Comparison of ENCODE assay signal across 28 mouse cellular contexts in genomic region chr7:109131565-109131964, GRCm38 (mm10). TPM values are rescaled to one million over a fixed set of nuclear protein-coding genes. Genes with fewer than 3 reads are reported as not detected.
DNase-seq lines count a peak whose midpoint lies in the region; ATAC-seq and TF ChIP-seq lines count a peak whose summit lies in the region.
"Had no signal": no experiment of that assay in that cellular context is flagged by ENCODE, and none has a peak within 500 bp of the region (broad histone marks: within the 10 kb centered on the region; RNA-seq: fewer than 3 reads in every experiment).

No protein-coding gene starts in this region.

- peaks cover 12% of the 10 kb centered on the region; the same call in 1 of the 2 replicates for H3K4me1 ChIP-seq in liver, embryonic 12.5 days
- H3K4me1 ChIP-seq in liver, postnatal 0 days (ENCODE audit: insufficient read depth) = no peaks in the 10 kb centered on the region; the same call in 1 of the 2 replicates
- H3K4me1 ChIP-seq: midbrain, embryonic 12.5 days had no signal

- no peak overlapping the region for H3K9ac ChIP-seq in liver, embryonic 12.5 days
- H3K9ac ChIP-seq in liver, postnatal 0 days (replicated peaks) = no peak overlapping the region
- H3K9ac ChIP-seq: forebrain, embryonic 15.5 days; hindbrain, embryonic 12.5 days; lung, embryonic 14.5 days; midbrain, embryonic 12.5 days; neural tube, embryonic 15.5 days had no signal

- H3K36me3 ChIP-seq in liver, embryonic 12.5 days = no peaks in the 10 kb centered on the region
- H3K36me3 ChIP-seq in liver, postnatal 0 days (replicated peaks; ENCODE audit: insufficient read depth, low read length) = no peaks in the 10 kb centered on the region
- H3K36me3 ChIP-seq: forebrain, embryonic 15.5 days; hindbrain, embryonic 12.5 days; neural tube, embryonic 15.5 days had no signal

- no peaks in the 10 kb centered on the region for H3K9me3 ChIP-seq in liver, embryonic 12.5 days (replicated peaks)
- no peaks in the 10 kb centered on the region for H3K9me3 ChIP-seq in liver, postnatal 0 days (ENCODE audit: low read length)
- H3K9me3 ChIP-seq: forebrain, embryonic 15.5 days; hindbrain, embryonic 12.5 days; midbrain, embryonic 12.5 days; neural tube, embryonic 15.5 days had no signal

- H3K4me2 ChIP-seq in liver, embryonic 12.5 days = no peak overlapping the region
- no peak overlapping the region for H3K4me2 ChIP-seq in liver, postnatal 0 days (ENCODE audit: low read depth, low read length)
- H3K4me2 ChIP-seq: forebrain, embryonic 15.5 days; hindbrain, embryonic 12.5 days; lung, embryonic 14.5 days; midbrain, embryonic 12.5 days; neural tube, embryonic 15.5 days had no signal

- intact Hi-C loops in heart, postnatal 14 days (cut with DNase I) = no loop called here

- peaks cover 14% of the 10 kb centered on the region; the same call in 1 of the 2 replicates for H3K27me3 ChIP-seq in liver, embryonic 12.5 days (replicated peaks)
- H3K27me3 ChIP-seq in liver, postnatal 0 days (ENCODE audit: insufficient read depth, low read length) = no peaks in the 10 kb centered on the region
- H3K27me3 ChIP-seq: hindbrain, embryonic 12.5 days; midbrain, embryonic 12.5 days had no signal

- no peak for TF ChIP-seq CTCF in liver, postnatal 0 days (IDR thresholded peaks at IDR 0.05; ENCODE audit: low read depth)

- H3K4me3 ChIP-seq in liver, embryonic 12.5 days = no peak overlapping the region
- H3K4me3 ChIP-seq in liver, postnatal 0 days (ENCODE audit: low read depth, low read length) = no peak overlapping the region
- H3K4me3 ChIP-seq: forebrain, embryonic 15.5 days; gastrocnemius, adult 2 months; hindbrain, embryonic 12.5 days; midbrain, embryonic 12.5 days; neural tube, embryonic 15.5 days had no signal

- 46% methylated on average over 2 of the region's 2 CpGs for WGBS in liver, embryonic 12.5 days (ENCODE audit: insufficient replicate concordance)
- 45% methylated on average over 2 of the region's 2 CpGs for WGBS in liver, postnatal 0 days (ENCODE audit: insufficient replicate concordance)

- TF ChIP-seq EP300 in liver, postnatal 0 days (IDR thresholded peaks at IDR 0.05; ENCODE audit: low read depth) = no peak

- no peak overlapping the region for H3K27ac ChIP-seq in liver, embryonic 12.5 days
- H3K27ac ChIP-seq in liver, postnatal 0 days (ENCODE audit: low read depth) = no peak overlapping the region
- H3K27ac ChIP-seq: forebrain, embryonic 15.5 days; gastrocnemius, adult 2 months; hindbrain, embryonic 12.5 days; midbrain, embryonic 12.5 days; neural tube, embryonic 15.5 days; stomach, postnatal 0 days had no signal

- peak; percentile 37 for DNase-seq in heart, adult 11 months
- DNase-seq in heart, postnatal 14 days = no peak
- DNase-seq in liver, postnatal 0 days = no peak
- peak; percentile 12 for DNase-seq in MEL-GATA-1-ER (ENCODE audit: extremely low read depth, low read depth)
- DNase-seq in spleen, postnatal 10 days (ENCODE audit: low spot score in 2 of 2) = no peak
- DNase-seq in gastrocnemius, postnatal 10 days = no peak
- DNase-seq: adrenal gland, postnatal 10 days; cerebellum, adult 11-12 months; cerebellum, adult 9-11 months; gastrocnemius, adult 2 months; heart, postnatal 36 days; kidney, adult 9 months; lung, embryonic 14.5 days; lung, postnatal 14 days; retina, postnatal 1 day; right cerebral cortex, postnatal 25 days; spleen, adult 18-20 months; thymus, postnatal 4 days had no signal

- peak; percentile 18; the same call in 1 of the 2 replicates for ATAC-seq in liver, embryonic 12.5 days
- ATAC-seq in liver, postnatal 0 days = no peak; the same call in 1 of the 2 replicates
- ATAC-seq in erythroblast, adult 5-6 weeks (replicated peaks; ENCODE audit: low FRiP score, poor library complexity, severe bottlenecking) = 0 out of 2 replicates have a peak, but pooled peaks have one; percentile 26
- ATAC-seq: CD4-positive, CD25-positive, alpha-beta regulatory T cell, adult 4 months; forebrain, embryonic 15.5 days; intestine, postnatal 0 days had no signal

RNA-seq across cellular contexts. Expression of gene Lmo1, which starts 43.4 kb away (rescaled TPM):
- total RNA-seq in heart, postnatal 14 days (2021) = 1 to 10 TPM; 1.8 to 2.6 TPM
- polyA plus RNA-seq in liver, embryonic 12.5 days (2016; fragmentation: Nextera tagmentation; extraction: Ambion mirVana) = 1.7 and 1.8 TPM in 2 replicates
- 1.5 and 1.8 TPM in 2 replicates for polyA plus RNA-seq in liver, postnatal 0 days (2015; fragmentation: Nextera tagmentation; extraction: Ambion mirVana)
- 7.1 and 10.2 TPM in 2 replicates for total RNA-seq in erythroblast, adult 5-6 weeks (2015; ENCODE audit: low replicate concordance)
- total RNA-seq in erythroblast, adult 5-6 weeks (2017; ENCODE audit: low replicate concordance) = 1.3 TPM in 1 of 2 replicates, not detected in the other
- total RNA-seq in gastrocnemius, postnatal 10 days (2021) = 1 to 10 TPM; 4.5 to 4.7 TPM
- total RNA-seq: liver, adult 2 months had no signal
- polyA plus RNA-seq: CD4-positive, CD25-positive, alpha-beta regulatory T cell, adult 4 months; liver, adult 2 months had no signal

RNA-seq across cellular contexts. Expression of gene Ric3, which starts 48.4 kb away (rescaled TPM):
- under 1 TPM; 0.55 to 0.95 TPM for total RNA-seq in heart, postnatal 14 days (2021)
- polyA plus RNA-seq in liver, embryonic 12.5 days (2016; fragmentation: Nextera tagmentation; extraction: Ambion mirVana) = 0.93 and 1.1 TPM in 2 replicates
- 0.33 and 0.36 TPM in 2 replicates for polyA plus RNA-seq in liver, postnatal 0 days (2015; fragmentation: Nextera tagmentation; extraction: Ambion mirVana)
- total RNA-seq in erythroblast, adult 5-6 weeks (2015; ENCODE audit: low replicate concordance) = not detected in 2 replicates
- total RNA-seq in erythroblast, adult 5-6 weeks (2017; ENCODE audit: low replicate concordance) = 0.26 TPM in 1 of 2 replicates, not detected in the other
- total RNA-seq in gastrocnemius, postnatal 10 days (2021) = 1 to 10 TPM; 1.1 to 1.4 TPM

Comparison
In these comparisons a context has a peak if more than half of its experiments do, and no peak if none do; other contexts are left out.
1. DNase-seq: peak in heart, adult 11 months (single experiment) and MEL-GATA-1-ER (single experiment); none in heart, postnatal 14 days (0 of 2), liver, postnatal 0 days (single experiment), spleen, postnatal 10 days (0 of 2) and gastrocnemius, postnatal 10 days (single experiment).